Mouse (Mus musculus) cerebellum, adult 11-12 months (tissue): Measurements from ENCODE around the gene Vmn1r236.

Source experiments
- DNase-seq: peaks from one replicate; pipeline ENCODE4 v3.0.0; 2022

Gene Vmn1r236

DNA sequence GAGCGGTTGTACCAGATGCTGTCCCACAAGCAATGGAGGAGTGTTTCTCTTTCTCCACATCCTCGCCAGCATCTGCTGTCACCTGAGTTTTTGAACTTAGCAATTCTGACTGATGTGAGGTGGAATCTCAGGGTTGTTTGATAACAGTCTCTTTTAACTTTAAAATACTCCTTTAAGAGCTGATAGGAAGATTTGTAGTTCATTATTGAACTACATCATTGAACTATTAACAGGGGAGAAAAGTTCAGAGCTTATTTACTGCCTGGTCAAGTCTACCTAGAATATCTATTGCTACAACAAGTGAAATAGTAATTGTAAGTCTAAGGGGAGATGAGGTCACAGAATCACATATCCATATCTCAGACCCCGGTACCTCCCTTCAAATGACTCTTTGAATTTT is at the start of gene Vmn1r236:
TSS of gene Vmn1r236 (plus strand) at position 301 of the 400 bp plus-strand sequence.
- no peak for DNase-seq

DNA sequence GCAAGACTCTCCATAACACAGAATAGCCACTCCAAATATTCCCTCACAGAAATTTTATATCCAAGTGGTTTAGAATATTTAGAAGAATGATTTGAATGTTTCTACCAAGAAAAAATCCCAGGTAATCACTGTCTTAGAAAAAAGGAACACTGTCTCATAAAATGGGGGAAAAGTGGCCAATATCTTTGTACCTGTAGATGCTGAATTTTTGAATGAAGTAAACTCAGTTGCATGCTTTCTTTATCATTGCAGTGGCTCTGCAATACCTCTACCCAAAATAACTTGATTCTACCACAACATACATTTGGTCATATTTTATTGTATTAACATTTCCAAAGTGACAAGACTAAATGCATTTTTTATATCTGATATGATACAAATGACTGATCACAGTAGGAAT is 26.6 kb upstream of the Vmn1r236 start, which contains the start of gene Vmn1r235:
TSS of gene Vmn1r235 (plus strand) at position 301 of the 400 bp plus-strand sequence.
- DNase-seq: no peak

DNA sequence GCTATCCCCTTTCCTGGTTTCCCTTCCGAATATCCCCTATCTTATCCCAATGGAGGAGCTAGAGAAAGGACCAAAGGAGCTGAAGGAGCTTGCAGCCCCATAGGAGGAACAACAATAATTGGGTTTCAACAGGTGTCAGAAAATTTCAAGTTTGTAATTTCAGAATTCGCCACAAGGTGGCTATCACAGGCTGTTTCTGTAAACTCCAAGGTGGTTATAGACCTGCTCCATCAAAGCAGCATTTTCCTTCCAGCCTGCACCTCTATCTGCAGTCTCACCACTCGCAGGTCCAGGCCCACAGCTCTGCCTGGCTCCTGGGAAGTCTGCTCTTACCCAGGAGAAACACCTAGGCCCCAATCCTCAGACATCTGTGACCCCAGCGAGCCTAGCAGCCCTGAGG is 10.6 kb upstream of the Vmn1r236 start:
- DNase-seq: peak; percentile 12

DNA sequence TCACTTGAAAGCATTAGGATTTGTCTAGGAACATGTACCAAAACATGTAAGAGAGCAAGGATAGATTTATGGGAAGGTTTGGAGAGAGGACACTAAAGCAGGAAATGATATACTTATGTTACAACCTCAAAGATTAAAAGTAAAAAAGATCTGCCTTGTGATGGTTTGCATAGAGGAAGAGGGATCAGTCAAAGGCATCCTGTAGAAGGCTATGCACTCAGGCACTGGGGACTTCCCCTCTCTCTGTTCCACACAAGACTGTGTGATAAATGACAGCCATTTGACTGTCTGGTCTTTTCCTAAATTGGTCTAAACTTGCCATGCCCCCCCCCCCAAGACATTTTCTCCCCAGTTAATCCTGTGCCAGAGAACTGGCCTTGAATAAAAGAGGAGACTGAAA is 1.7 kb downstream of the Vmn1r236 start:
- DNase-seq: no peak

DNA sequence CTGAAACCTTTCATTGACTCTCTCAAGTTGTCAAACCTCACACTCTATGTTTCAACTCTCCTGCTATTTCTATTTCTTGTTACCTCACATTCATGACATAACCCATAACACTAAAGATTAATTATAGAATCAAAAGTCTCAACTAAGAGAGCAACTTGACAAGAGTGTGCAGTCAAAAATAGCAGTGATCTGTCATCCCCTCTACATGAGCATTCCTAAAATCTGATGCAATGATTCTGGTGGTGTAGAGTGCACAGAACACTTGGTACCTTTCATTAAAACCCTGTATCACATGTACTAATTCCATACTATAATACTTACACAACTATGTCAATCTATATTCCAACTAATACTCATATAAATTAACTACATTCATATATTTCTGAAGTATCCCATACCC is 7.0 kb downstream of the Vmn1r236 start:
- DNase-seq: no peak

DNA sequence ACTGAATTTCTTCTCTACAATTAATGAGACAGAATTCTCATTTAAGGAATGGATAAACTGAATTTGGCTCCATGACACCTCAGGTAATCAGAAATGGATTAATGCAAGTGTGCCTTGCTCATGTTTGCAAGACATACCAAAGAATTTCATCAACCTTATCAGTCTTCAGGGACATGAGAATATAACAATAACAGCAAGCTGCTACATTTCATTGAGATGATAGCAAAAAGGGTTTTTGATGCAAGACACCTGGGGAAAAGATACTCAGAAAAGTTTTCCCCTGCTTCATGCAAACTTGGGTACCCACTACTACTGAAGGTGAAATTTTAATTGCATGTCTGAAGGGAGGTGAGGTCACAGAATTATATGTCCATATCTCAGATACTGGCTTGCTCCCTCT is 28.8 kb downstream of the Vmn1r236 start, which contains the start of gene Vmn1r237:
TSS of gene Vmn1r237 (plus strand) at position 301 of the 400 bp plus-strand sequence.
- no peak for DNase-seq
